Mouse (Mus musculus) right cerebral cortex, postnatal 25 days (tissue): ENCODE results near the gene Itga4.

ENCODE experiments used
- DNase-seq: peaks from one replicate; pipeline ENCODE4 v3.0.0; 2022

The Itga4 gene

GRCm38 (mm10) chr2:79267181-79267580 is 12.0 kb downstream of the Itga4 start:
- DNase-seq, result no peak

- no peak for DNase-seq
Observed at GRCm38 (mm10) chr2:79268863-79269262, 13.6 kb downstream of the Itga4 start.

- no peak for DNase-seq
Observed at GRCm38 (mm10) chr2:79270034-79270535, 14.9 kb downstream of the Itga4 start.

- no peak for DNase-seq
Observed at GRCm38 (mm10) chr2:79271838-79272237, 16.6 kb downstream of the Itga4 start.

GRCm38 (mm10) chr2:79278581-79278980 is 23.4 kb downstream of the Itga4 start:
- no peak for DNase-seq

- no peak for DNase-seq
Observed at GRCm38 (mm10) chr2:79284206-79284605, 29.0 kb downstream of the Itga4 start.

- DNase-seq, result no peak
Observed at GRCm38 (mm10) chr2:79290149-79290548, 34.9 kb downstream of the Itga4 start.

GRCm38 (mm10) chr2:79291922-79292321 is 36.7 kb downstream of the Itga4 start:
- no peak for DNase-seq

- no peak for DNase-seq
Observed at GRCm38 (mm10) chr2:79292431-79292830, 37.2 kb downstream of the Itga4 start.

GRCm38 (mm10) chr2:79302398-79302797 is 47.2 kb downstream of the Itga4 start:
- no peak for DNase-seq

GRCm38 (mm10) chr2:79307549-79307948 is 52.3 kb downstream of the Itga4 start:
- DNase-seq, result peak; percentile 14

GRCm38 (mm10) chr2:79309454-79310118 is 54.4 kb downstream of the Itga4 start:
- peak; percentile 33 for DNase-seq

- no peak for DNase-seq
Observed at GRCm38 (mm10) chr2:79312499-79312898, 57.3 kb downstream of the Itga4 start.

GRCm38 (mm10) chr2:79315108-79315507 is 59.9 kb downstream of the Itga4 start:
- DNase-seq, result no peak

GRCm38 (mm10) chr2:79316182-79316880 is 61.1 kb downstream of the Itga4 start:
- DNase-seq, result no peak

GRCm38 (mm10) chr2:79328079-79328478 is 72.9 kb downstream of the Itga4 start:
- DNase-seq, result no peak

- no peak for DNase-seq
Observed at GRCm38 (mm10) chr2:79334661-79335060, 79.4 kb downstream of the Itga4 start.

GRCm38 (mm10) chr2:79336141-79336540 is 80.9 kb downstream of the Itga4 start:
- DNase-seq, result no peak

GRCm38 (mm10) chr2:79339003-79339402 is 83.8 kb downstream of the Itga4 start:
- no peak for DNase-seq

- DNase-seq, result no peak
Observed at GRCm38 (mm10) chr2:79343115-79343514, 87.9 kb downstream of the Itga4 start.

- DNase-seq, result no peak
Observed at GRCm38 (mm10) chr2:79351179-79352099, 96.2 kb downstream of the Itga4 start.

GRCm38 (mm10) chr2:79352100-79352802 is 97.0 kb downstream of the Itga4 start:
- no peak for DNase-seq

GRCm38 (mm10) chr2:79354773-79355172 is 99.5 kb downstream of the Itga4 start:
- DNase-seq, result peak; percentile 34
